Mouse (Mus musculus) urinary bladder, postnatal 36 days (tissue): ENCODE measurements around the gene Guf1.

Experiments used
- DNase-seq, 2 experiments: peaks; one replicate each; pipeline ENCODE4 v3.0.0; 2022; ENCODE audit warnings: low spot score in 2 of 2, mixed read lengths in 1 of 2

Gene Guf1

DNA sequence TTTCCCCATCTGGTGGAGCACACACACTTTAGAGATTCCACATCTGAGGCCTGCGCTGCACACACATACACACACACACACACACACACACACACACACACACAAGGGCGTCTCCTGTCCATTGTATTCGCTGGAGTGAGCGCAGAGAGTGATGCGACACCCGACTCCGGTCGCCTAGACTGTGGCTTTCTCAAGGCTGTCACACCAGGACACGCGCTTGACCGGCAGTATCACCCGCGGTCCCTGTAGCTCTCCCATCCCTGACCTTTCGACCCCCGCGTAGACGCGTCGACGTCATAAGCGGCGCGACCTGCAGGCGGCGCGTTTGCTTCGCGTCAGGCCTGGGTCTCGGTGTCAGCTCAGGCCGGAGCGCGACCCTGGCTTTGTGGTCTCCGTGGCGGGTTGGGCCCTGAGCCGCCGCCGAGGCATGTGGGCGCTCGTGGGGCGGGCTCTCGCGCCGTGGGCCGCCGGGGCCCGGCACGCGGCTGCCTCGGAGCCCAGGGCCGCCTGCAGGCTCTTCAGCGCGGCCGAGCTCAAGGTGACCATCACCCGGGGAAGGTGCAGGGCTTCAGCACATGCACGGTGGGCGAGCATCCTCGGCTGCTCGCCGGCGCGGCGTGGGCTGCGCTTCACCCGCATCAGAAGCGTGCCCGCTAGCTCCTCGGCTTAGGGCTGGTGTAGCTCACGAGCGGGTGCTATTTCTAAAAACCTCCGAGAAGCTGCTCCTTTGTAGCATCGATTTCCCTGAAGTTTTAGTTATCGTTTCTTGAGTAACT, at the start of gene Guf1:
Gene Guf1 (plus strand): TSS at position 296 of the 776 bp plus-strand sequence.
- DNase-seq: peak; percentile 90 to 93

DNA sequence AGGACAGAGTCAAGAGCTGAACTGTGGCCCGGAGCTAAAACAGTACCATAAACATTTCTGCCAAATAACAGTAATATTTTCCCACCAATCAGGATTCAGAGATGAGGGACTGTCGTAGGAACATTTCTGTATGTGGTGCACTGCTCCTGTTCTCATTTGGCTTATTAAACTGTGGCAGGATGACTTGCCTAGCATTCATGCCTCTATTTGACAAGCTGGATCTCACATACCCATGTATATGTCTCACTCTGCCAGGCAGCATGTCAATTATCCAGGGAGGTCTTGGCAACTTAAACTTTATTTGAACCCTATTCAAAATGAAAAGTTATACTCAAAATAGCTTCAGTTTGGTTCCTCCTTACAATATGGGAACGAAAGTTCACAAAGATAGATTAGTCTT, 49.7 kb upstream of the Guf1 start:
- DNase-seq: no peak

DNA sequence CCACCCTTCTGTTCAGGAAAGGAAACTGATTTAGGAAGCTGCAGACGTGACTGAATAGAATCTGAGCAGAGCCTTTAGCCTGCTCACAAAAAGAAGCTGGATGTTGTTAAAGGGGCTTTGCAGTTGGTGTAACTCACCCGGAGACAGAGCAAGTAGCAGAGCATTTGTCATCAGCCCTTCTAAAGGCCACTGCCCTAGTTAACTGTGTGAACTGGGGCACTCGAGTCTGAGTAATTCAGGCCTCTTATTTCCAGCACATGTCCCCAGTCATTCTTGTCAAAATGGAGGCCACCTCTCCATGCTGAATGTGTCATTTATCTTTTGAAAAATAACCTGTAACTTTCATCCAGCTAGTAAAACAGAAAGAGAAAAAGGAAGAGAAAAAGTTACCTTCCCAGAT, 45.1 kb upstream of the Guf1 start:
- no peak for DNase-seq

DNA sequence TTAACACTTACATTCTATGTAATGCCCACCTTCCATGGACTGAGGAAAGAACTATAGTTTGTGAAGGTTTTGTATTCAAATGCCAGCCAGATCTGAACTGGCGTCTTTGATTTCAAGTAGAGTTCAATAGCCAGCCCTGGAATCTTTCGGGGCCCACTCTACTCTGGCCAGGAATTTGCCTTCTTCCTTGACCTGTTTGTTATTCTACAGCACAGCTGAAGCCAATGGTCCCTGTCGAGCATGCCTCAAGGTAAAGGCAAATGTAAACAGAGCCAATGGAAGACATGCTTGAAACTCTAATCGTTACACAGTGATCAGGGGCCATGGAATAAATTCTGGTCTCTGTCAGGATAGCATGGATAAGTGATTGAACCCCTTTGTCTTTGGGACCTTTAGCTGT, 44.5 kb upstream of the Guf1 start:
- no peak for DNase-seq

DNA sequence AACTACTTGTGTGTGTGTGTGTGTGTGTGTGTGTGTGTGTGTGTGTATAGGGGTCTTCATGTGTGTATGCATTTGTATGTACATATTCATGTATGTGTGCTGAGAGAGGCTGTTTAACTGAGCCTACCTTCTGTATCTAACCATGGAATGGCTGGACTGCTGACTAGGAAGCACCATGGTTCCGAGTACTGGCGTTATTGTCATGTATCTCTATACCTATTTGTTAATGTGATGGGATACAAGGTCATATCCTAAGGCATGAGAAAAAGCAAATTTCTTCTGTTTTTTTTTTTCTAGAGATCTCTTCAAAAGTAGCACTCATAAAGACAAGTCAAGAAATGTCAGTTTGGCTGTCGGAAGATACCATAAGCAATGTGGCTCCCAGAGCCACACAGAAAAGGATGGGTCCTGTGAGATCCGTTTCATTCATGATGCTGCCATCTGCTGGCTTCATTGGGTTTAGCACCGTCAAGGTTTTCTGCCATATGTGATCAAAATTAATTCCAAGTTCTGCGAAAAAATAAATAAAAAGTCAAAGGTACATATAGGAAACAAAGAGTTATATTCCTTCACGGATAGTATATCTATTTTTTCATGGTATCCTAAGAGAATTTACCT, 36.0 kb upstream of the Guf1 start:
- peak in 1 of 2 experiments; percentile 7 for DNase-seq

DNA sequence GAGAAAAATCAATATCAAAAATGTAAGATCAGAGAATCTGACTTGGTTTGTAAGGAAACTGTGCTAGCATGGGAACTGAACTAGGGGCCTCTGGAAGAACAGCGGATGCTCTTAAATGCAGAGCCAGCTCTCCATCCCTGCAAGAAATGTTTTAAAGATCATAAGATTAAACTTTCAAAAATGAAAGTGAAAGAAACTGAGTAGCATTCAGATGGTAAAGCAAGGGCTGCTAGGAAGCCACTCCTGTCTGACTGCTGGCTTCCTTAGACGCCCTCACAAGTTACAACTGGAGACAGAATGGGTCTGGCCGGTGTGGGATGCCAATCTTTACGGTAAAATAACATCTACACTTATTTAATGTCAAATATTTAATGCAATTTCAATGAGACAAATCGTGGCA, 34.7 kb upstream of the Guf1 start:
- no peak for DNase-seq

DNA sequence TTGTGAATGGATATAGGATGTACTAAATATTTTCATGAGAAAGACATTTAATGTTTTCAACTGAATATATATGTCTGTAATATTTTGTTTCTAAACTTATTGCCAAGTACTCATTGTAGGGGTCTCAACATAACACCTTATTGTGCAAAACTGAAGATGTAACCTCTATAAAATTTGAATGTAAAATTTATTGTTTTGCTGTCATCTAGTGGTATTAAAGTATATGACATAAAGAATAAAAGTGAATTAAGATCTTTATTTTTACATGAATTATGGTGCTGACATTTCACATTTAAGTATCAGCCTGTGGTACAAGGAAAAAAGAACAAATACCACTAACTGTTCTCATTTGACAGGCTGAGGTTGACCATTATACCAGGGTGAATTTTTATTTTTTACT, 32.8 kb upstream of the Guf1 start:
- no peak for DNase-seq

DNA sequence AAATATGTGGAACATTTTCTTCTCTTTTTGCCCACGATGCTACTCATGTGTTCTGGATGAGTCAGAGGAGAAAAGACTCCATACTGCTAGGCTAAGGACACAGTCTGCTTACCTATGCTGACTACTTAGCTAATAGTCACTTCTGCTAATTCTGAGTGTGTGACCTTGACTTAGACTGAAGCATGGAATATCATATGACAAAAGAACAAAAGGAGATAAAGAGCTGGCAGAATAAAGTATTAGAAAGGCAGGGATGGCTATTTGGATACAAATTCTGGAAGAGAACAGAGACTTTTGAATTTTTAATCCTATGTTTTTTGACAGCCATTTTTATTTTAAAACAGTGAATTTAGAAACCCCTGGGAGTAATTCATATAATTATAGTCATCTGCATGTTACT, 15.0 kb upstream of the Guf1 start:
- no peak for DNase-seq

DNA sequence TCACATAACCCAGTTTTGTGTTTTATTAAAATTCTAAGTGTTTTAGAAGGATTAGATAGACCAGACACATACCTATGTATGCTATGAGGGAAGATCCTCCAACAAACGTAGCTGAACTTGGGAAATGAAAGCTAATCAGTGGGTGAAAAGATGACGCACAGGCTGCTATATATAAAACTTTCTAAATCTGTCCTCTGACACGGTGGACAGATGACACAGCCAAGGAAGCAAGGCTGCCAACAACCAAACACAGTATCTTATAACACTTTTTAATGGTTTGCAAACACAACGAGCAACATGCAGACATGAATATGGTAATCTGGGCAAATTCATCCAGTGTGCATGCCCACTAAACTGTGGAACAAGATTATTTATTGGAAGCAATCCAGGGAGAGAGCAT, 14.2 kb upstream of the Guf1 start, which contains the start of gene Yipf7:
Gene Yipf7 (minus strand): TSS at position 160 of the 400 bp plus-strand sequence.
- no peak for DNase-seq

DNA sequence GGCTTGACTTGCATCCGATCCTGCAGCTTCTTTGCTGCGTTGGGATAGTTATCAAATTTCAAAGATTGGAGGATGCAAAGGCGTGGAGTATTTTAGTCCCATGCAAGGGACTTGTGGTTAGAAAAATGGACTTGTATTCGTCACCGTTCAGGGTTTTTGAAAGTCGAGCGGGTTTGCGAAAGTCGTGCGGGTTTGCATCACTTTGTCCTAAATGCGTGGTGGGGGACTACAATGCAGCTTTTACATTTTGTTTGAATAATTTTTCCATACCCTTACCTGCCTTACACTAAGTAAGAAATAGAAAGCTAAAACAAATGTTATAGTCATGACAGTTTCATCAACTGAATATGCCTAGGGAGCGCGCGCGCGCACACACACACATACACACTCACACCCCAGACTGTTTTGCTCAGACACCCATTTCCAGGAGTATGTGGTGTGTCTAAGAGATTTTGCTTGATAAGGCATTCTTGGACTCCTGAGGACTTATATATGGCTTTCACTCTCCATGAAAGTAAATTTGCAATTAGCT, 747 bp downstream of the Guf1 start:
- DNase-seq: no peak

DNA sequence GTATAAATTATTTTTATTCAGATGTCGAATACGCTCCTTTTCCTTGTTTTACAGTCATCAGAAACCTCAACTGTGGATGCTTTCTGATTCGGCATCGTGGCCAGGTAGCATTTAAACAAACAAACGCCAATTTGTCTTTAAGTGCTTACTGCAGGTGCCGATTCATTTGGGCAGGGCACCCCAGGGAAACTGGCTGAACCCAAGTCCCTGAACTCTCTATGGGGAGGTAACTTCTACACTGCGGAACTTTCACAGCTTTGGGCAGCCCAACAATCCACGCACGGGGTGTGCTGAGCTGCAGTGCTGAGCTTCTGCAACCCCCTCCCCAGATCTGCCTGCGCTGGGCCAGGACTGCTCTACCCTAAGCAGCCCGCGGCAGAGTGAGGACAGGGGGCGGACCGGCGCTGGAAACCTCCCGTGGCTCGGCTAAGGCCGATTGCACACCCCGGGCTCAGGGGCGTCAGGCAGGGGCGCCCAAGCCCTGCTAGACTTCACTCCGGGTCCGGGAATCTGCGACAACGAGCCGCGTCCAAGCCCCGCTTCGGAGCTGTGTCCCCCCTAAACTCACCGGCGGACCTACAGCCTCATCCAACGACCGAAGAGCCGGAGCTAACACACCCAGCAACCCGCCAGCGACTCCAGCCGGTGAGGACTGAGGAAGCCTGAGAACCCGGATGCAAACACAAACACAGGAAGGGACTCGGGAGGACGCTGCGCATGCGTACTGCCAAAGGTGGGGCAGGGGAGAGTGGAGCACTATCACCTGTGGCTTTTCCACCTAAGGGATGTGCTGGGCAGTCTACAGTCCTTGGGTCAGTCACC, 35.1 kb downstream of the Guf1 start, which contains the start of gene Gnpda2:
Gene Gnpda2 (minus strand): TSS at position 701 of the 822 bp plus-strand sequence.
- peak; percentile 74 to 85 for DNase-seq

DNA sequence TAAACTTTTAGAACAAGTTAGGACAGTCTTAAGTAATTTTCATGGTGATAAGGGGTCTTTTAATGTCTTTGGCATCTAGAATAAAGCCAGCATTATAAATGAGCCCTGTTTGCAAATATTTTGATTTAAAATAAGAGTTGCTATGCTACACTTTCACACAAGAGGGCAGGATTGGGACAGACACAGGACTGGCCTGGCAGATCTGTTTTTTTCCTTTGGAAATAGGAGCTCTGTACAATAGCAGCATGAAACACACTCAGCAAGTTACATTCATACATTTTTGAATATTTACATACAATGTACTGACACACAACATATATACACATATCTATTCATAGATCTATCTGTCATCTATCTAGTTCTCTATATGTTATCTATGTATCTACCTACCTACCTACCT, 44.3 kb downstream of the Guf1 start:
- DNase-seq: no peak

DNA sequence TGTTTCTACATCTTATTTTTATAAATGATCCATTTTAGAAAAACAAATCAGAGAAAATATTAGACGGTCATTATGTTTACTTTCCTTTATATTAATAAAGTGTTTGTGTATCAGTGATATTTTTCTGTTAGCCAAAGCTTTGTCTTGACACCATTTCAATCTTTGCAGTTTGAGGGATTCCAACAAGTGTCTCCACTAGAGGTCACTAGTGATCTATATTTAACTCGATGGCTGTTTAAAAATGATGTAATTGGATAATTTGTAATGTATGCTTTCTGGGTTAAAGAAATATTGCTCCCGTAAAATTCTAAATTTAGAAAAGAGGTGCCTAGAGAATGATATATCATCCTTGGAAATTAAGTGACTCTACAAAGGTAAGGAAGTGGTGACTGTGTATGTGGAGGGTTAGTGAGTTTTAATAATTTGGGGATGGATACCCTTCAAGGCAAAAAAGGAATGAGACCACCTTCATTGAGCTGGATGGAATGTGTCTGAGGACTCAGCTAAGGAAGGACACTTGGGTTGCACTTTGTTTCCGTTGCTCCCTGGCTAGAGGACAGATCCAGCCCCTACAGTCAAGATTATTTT, 56.6 kb downstream of the Guf1 start:
- no peak for DNase-seq

DNA sequence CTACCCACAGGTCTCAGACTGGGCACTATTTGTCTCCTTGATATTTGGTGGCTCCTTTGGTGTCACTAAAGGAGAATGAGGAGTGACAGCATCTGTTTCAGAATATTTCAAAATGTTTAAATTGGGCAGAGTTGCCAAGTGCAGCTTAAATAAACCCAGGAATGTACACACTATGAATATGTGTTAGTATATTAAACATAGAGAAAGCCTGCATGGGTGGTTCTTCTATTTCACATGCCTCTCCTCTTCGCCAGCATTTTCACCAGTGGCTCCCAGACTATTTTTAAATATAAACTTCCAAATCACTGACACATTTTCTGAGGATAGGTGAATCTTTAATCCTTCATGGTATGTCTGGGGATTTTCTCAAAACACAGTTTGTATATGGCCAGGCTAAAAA, 64.2 kb downstream of the Guf1 start:
- DNase-seq: no peak
